Mouse (Mus musculus) brain, embryonic 18.5 days (tissue): ENCODE measurements around the gene Ryr1.
"Not testable (repeated sequence)": the region's sequence is repeated elsewhere in the genome, so short reads cannot be mapped to it uniquely, and the experiment has no call there.

ENCODE experiments used
- DNase-seq: peaks from one replicate; pipeline ENCODE4 v3.0.0-alpha.2; 2012; ENCODE audit warnings: low read depth, low spot score

The Ryr1 gene

GRCm38 (mm10) chr7:29146625-29147367, 21.8 kb upstream of the Ryr1 start:
- no peak for DNase-seq

- DNase-seq: no peak
These were observed 19.0 kb upstream of the Ryr1 start for GRCm38 (mm10) chr7:29144006-29144405.

GRCm38 (mm10) chr7:29141416-29141815, 16.4 kb upstream of the Ryr1 start:
- no peak for DNase-seq

- not testable (repeated sequence) for DNase-seq
These were observed 14.3 kb upstream of the Ryr1 start for GRCm38 (mm10) chr7:29139237-29139636.

- no peak for DNase-seq
These were observed 12.4 kb upstream of the Ryr1 start for GRCm38 (mm10) chr7:29137429-29137828.

- DNase-seq: no peak
These were observed 9.9 kb upstream of the Ryr1 start, which contains the start of gene Rasgrp4 for GRCm38 (mm10) chr7:29134693-29135386. Rasgrp4 (plus strand) TSS chr7:29134851.

GRCm38 (mm10) chr7:29134230-29134629, 9.3 kb upstream of the Ryr1 start:
- no peak for DNase-seq

GRCm38 (mm10) chr7:29128725-29129124, 3.7 kb upstream of the Ryr1 start:
- DNase-seq: no peak

- DNase-seq: no peak
These were observed 1.4 kb upstream of the Ryr1 start for GRCm38 (mm10) chr7:29126173-29126915.

- no peak for DNase-seq
These were observed 1.2 kb downstream of the Ryr1 start for GRCm38 (mm10) chr7:29123531-29124358.

- no peak for DNase-seq
These were observed 2.2 kb downstream of the Ryr1 start for GRCm38 (mm10) chr7:29122821-29123220.

- DNase-seq: no peak
These were observed 5.5 kb downstream of the Ryr1 start for GRCm38 (mm10) chr7:29119526-29119925.

- DNase-seq: no peak
These were observed 6.7 kb downstream of the Ryr1 start for GRCm38 (mm10) chr7:29118142-29118851.

GRCm38 (mm10) chr7:29108992-29109955, 15.7 kb downstream of the Ryr1 start:
- DNase-seq: no peak

GRCm38 (mm10) chr7:29101286-29102017, 23.5 kb downstream of the Ryr1 start:
- DNase-seq: no peak

GRCm38 (mm10) chr7:29097131-29097530, 27.8 kb downstream of the Ryr1 start:
- DNase-seq: no peak

GRCm38 (mm10) chr7:29088817-29089216, 36.2 kb downstream of the Ryr1 start:
- DNase-seq: no peak

- no peak for DNase-seq
These were observed 38.1 kb downstream of the Ryr1 start for GRCm38 (mm10) chr7:29086902-29087301.

GRCm38 (mm10) chr7:29085981-29086380, 39.0 kb downstream of the Ryr1 start:
- no peak for DNase-seq
